Mouse (Mus musculus) c-Kit-positive CD71-negative TER-119-negative erythroid progenitor cells, embryonic 14.5 days (primary cell): ENCODE measurements around the gene Kirrel3.

Source experiments
- DNase-seq: peaks from one replicate; pipeline ENCODE4 v3.0.0-alpha.2; 2013; ENCODE audit warnings: low read depth

Gene Kirrel3

GRCm38 (mm10) chr9:34947717-34948116, 462.0 kb downstream of the Kirrel3 start:
- DNase-seq = no peak

GRCm38 (mm10) chr9:34953420-34953819, 467.7 kb downstream of the Kirrel3 start:
- no peak for DNase-seq

GRCm38 (mm10) chr9:34954212-34954611, 468.5 kb downstream of the Kirrel3 start:
- DNase-seq = peak; percentile 13

- DNase-seq = no peak
Observed at GRCm38 (mm10) chr9:34956512-34956911, 470.8 kb downstream of the Kirrel3 start.

- DNase-seq = no peak
Observed at GRCm38 (mm10) chr9:34957691-34958090, 472.0 kb downstream of the Kirrel3 start.

GRCm38 (mm10) chr9:34958183-34958830, 472.6 kb downstream of the Kirrel3 start:
- DNase-seq = no peak

GRCm38 (mm10) chr9:34960736-34961135, 475.0 kb downstream of the Kirrel3 start:
- no peak for DNase-seq

GRCm38 (mm10) chr9:34961171-34961570, 475.5 kb downstream of the Kirrel3 start:
- no peak for DNase-seq

- no peak for DNase-seq
Observed at GRCm38 (mm10) chr9:34962251-34962650, 476.6 kb downstream of the Kirrel3 start.

GRCm38 (mm10) chr9:34963593-34963992, 477.9 kb downstream of the Kirrel3 start:
- DNase-seq = no peak

GRCm38 (mm10) chr9:34964172-34965040, 478.7 kb downstream of the Kirrel3 start:
- DNase-seq = no peak

GRCm38 (mm10) chr9:34965041-34965415, 479.3 kb downstream of the Kirrel3 start:
- no peak for DNase-seq

GRCm38 (mm10) chr9:34967772-34968171, 482.1 kb downstream of the Kirrel3 start:
- no peak for DNase-seq

GRCm38 (mm10) chr9:34969881-34970490, 484.3 kb downstream of the Kirrel3 start:
- DNase-seq = no peak

GRCm38 (mm10) chr9:34974326-34974725, 488.6 kb downstream of the Kirrel3 start:
- no peak for DNase-seq

- DNase-seq = no peak
Observed at GRCm38 (mm10) chr9:34975245-34975644, 489.6 kb downstream of the Kirrel3 start.

GRCm38 (mm10) chr9:34976596-34977462, 491.1 kb downstream of the Kirrel3 start:
- DNase-seq = no peak

- no peak for DNase-seq
Observed at GRCm38 (mm10) chr9:34977700-34978099, 492.0 kb downstream of the Kirrel3 start.

GRCm38 (mm10) chr9:34978229-34978628, 492.5 kb downstream of the Kirrel3 start:
- DNase-seq = no peak

GRCm38 (mm10) chr9:34980516-34981265, 495.0 kb downstream of the Kirrel3 start:
- DNase-seq = no peak
